Mouse (Mus musculus): Measurements from ENCODE around the gene Rela. TPM values are rescaled to one million over a fixed set of nuclear protein-coding genes. Genes with fewer than 3 reads are reported as not detected.
A peak's percentile ranks its signal among the peaks of the same experiment; 100 is the strongest.
"Not testable (repeated sequence)": the region's sequence is repeated elsewhere in the genome, so short reads cannot be mapped to it uniquely, and the experiment has no call there.

Rela gene
- total RNA-seq, 2 experiments from 2014 or later: 20.6 to 21.0 TPM

DNA sequence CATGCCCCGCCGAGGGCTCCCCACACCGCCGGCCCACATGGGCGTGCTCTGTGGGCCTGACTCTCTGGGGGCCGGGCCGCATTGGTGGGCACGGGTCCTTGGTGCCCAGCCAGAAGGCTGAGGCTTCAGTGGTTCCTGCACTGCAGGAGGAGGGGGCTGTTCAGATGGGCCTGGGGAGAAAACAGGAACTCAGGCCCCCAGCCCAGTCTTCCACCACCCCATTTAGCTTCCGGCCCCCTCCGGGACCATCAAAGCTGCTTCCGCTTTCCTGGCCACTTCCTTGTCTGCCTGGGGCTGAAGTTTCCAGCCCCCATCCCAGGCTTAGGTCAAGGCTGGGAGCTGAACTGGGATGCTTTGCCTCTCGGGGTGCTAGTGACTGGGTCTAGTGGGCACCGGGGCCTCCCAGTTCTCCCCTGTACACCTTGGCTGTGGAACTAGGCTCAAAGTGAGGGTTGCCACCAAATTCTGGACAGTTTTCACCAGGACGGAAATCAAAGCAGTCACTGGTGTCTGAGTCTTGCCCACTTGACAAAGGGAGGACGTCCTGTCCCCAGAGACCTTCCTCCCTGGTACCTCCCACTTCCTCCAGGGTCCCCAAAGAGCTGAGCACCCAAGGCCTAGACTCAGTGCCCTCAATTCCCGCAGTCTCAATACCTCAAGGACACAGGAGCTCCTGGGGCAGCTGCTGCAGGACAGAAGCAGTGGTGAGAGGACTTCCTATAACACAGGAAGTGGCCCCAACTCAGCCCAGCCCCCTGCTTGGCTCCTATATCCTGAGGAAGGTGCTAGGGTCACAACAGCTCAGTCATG is 23.9 kb downstream of the Rela start:
- no peak for TF ChIP-seq CTCF (conservative IDR thresholded peaks at IDR 0.05)
- Histone ChIP-seq H3K27ac (peak overlapping the region; percentile 82), H3K4me3 (peak overlapping the region; percentile 30)
- DNase-seq (ENCODE audit: low spot score in 2 of 2): peak in 1 of 2 experiments; percentile 16

- Histone ChIP-seq H3K27ac (peak overlapping the region; percentile 82; the same call in 1 of the 2 replicates), H3K4me3 (peak overlapping the region; percentile 55)
- TF ChIP-seq CTCF (conservative IDR thresholded peaks at IDR 0.05): no peak
- no peak for DNase-seq (ENCODE audit: low spot score in 2 of 2)
These were observed 25.0 kb downstream of the Rela start for GRCm38 (mm10) chr19:5662310-5662709.

- no peak for TF ChIP-seq CTCF (conservative IDR thresholded peaks at IDR 0.05)
- H3K4me3 ChIP-seq: peak within 1 kb of the TSS; percentile 55
- peak; percentile 67 to 78 for DNase-seq (ENCODE audit: low spot score in 2 of 2)
- H3K27ac ChIP-seq: peak within 1 kb of the TSS; percentile 82
These were observed 26.0 kb downstream of the Rela start, which contains the start of gene Sipa1 for GRCm38 (mm10) chr19:5662981-5663913. TSS of gene Sipa1 (minus strand) at chr19:5663707.

DNA sequence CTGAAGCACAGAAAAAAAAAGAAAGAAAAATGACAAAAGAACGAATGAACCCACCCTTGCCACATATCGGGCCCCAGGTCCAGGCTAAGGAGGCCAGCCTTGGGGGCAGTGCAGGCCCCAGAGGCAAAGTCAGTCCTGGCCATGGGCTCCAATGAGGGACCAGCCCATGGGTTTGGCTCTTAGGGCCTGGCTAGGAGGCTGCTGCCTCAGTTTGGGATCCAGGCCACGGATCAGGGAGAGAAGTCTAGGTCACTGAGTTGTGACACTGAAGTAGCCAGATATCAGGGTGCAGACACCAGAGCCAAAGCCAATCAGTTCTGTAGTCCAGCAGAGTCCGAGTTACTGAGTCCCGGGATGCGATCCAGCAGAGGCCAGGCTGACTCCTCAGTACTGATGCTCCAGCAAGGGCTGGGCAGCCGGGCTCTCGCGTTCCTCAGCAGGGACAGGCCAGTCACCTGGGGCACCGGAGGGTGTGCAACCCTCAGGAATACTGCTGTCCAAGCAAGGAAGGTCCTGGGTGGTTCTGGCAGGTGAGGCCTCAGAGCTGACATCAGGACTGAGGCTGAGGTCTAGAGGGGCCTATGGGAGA is 27.5 kb downstream of the Rela start:
- H3K4me3 ChIP-seq: no peak overlapping the region
- H3K27ac ChIP-seq: no peak overlapping the region
- no peak for DNase-seq (ENCODE audit: low spot score in 2 of 2)
- no peak for TF ChIP-seq CTCF (conservative IDR thresholded peaks at IDR 0.05)

GRCm38 (mm10) chr19:5665465-5665864 is 28.2 kb downstream of the Rela start:
- Histone ChIP-seq H3K27ac (no peak overlapping the region), H3K4me3 (no peak overlapping the region)
- TF ChIP-seq CTCF (conservative IDR thresholded peaks at IDR 0.05): no peak
- no peak for DNase-seq (ENCODE audit: low spot score in 2 of 2)

DNA sequence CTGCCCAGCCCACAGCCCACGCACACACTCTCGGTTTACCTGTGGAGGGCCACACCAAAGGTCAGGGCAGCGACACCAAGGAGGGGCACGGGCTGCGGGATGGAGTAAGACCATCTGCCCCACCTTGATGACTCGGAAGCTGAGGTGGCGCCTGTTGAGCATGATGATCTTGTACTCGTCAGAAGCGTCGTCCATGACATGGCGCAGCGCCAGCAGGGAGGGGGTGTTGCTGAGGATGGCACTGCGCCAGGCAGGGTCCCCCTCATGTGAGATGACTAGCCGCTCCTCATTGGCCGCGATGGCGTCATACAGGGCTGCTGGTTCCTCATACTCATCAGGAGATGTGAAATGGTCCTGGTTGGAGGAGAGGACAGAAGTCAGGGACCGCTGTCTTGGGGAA is 29.1 kb downstream of the Rela start:
- TF ChIP-seq CTCF (conservative IDR thresholded peaks at IDR 0.05): no peak
- no peak for DNase-seq (ENCODE audit: low spot score in 2 of 2)
- H3K4me3 ChIP-seq: no peak overlapping the region
- H3K27ac ChIP-seq: no peak overlapping the region

- no peak overlapping the region for H3K27ac ChIP-seq
- DNase-seq (ENCODE audit: low spot score in 2 of 2): no peak
- H3K4me3 ChIP-seq: no peak overlapping the region
- TF ChIP-seq CTCF (conservative IDR thresholded peaks at IDR 0.05): no peak
These were observed 31.1 kb downstream of the Rela start for GRCm38 (mm10) chr19:5668372-5668771.

GRCm38 (mm10) chr19:5680432-5680831 is 43.1 kb downstream of the Rela start:
- Histone ChIP-seq H3K27ac (no peak overlapping the region), H3K4me3 (no peak overlapping the region)
- no peak for DNase-seq (ENCODE audit: low spot score in 2 of 2)
- TF ChIP-seq CTCF (conservative IDR thresholded peaks at IDR 0.05): no peak

GRCm38 (mm10) chr19:5684236-5684635 is 47.0 kb downstream of the Rela start:
- TF ChIP-seq CTCF (conservative IDR thresholded peaks at IDR 0.05): no peak
- Histone ChIP-seq H3K27ac (no peak overlapping the region), H3K4me3 (no peak overlapping the region)
- DNase-seq (ENCODE audit: low spot score in 2 of 2): no peak

- TF ChIP-seq CTCF (conservative IDR thresholded peaks at IDR 0.05): no peak
- no peak for DNase-seq (ENCODE audit: low spot score in 2 of 2)
- H3K4me3 ChIP-seq: no peak overlapping the region
- H3K27ac ChIP-seq: no peak overlapping the region
These were observed 47.7 kb downstream of the Rela start for GRCm38 (mm10) chr19:5684985-5685384.

- TF ChIP-seq CTCF (conservative IDR thresholded peaks at IDR 0.05): no peak
- no peak for DNase-seq (ENCODE audit: low spot score in 2 of 2)
- no peak overlapping the region for H3K4me3 ChIP-seq
- H3K27ac ChIP-seq: no peak overlapping the region
These were observed 48.1 kb downstream of the Rela start for GRCm38 (mm10) chr19:5685431-5685830.

DNA sequence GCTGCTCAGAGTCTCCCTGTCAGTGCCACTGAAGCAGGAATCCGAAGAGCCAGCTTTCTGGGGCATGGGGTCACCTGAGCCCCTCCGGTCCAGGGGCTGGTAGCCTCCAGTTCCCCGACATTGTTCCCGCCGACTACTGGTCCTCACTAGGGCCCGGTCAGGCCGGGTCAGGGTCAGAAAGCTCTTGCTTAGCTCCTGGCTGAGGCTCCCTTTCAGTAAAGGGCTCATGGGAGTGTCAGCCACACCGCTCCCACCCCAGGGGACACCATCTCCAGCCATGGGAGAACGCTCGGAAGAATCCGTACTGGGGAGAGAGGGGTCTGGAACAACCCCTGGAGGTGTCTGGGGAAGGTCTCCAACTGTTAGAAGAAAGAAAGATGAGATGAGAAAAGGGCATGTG is 48.6 kb downstream of the Rela start:
- TF ChIP-seq CTCF (conservative IDR thresholded peaks at IDR 0.05): no peak
- no peak overlapping the region for H3K27ac ChIP-seq
- no peak overlapping the region for H3K4me3 ChIP-seq
- DNase-seq (ENCODE audit: low spot score in 2 of 2): no peak

- no peak for TF ChIP-seq CTCF (conservative IDR thresholded peaks at IDR 0.05)
- DNase-seq (ENCODE audit: low spot score in 2 of 2): no peak
- H3K4me3 ChIP-seq: no peak overlapping the region
- H3K27ac ChIP-seq: no peak overlapping the region
These were observed 49.2 kb downstream of the Rela start for GRCm38 (mm10) chr19:5686437-5686836.

GRCm38 (mm10) chr19:5686954-5687353 is 49.7 kb downstream of the Rela start:
- not testable (repeated sequence) for H3K4me3 ChIP-seq; DNase-seq (ENCODE audit: low spot score in 2 of 2); H3K27ac ChIP-seq

All from layer of hippocampus, adult 2 months (tissue).